ENCODE assay signal across 8 mouse cellular contexts in genomic region chr4:116371676-116372075, GRCm38 (mm10).
DNase-seq lines count a peak whose midpoint lies in the region; ATAC-seq and TF ChIP-seq lines count a peak whose summit lies in the region.
"Had no signal": no experiment of that assay in that cellular context is flagged by ENCODE, and none has a peak within 500 bp of the region (broad histone marks: within the 10 kb centered on the region; RNA-seq: fewer than 3 reads in every experiment).

No protein-coding gene starts in this region.

- 0 out of 2 replicates have a peak, but pooled peaks cover 2% of the 10 kb centered on the region for H3K36me3 ChIP-seq in midbrain, embryonic 16.5 days (ENCODE audit: control insufficient read depth, insufficient read depth, low read length)
- H3K36me3 ChIP-seq in midbrain, embryonic 11.5 days (ENCODE audit: control insufficient read depth, insufficient read depth, low read length) = no peaks in the 10 kb centered on the region; the same call in 1 of the 2 replicates
- H3K36me3 ChIP-seq in heart, embryonic 13.5 days = peaks cover 8% of the 10 kb centered on the region; the same call in 1 of the 2 replicates
- no peaks in the 10 kb centered on the region for H3K36me3 ChIP-seq in stomach, postnatal 0 days (ENCODE audit: control insufficient read depth, insufficient read depth, low read length)
- H3K36me3 ChIP-seq: neural tube, embryonic 12.5 days had no signal

- H3K4me2 ChIP-seq in midbrain, embryonic 16.5 days (ENCODE audit: low read length) = no peak overlapping the region
- no peak overlapping the region for H3K4me2 ChIP-seq in midbrain, embryonic 11.5 days
- peak overlapping the region; percentile 53 for H3K4me2 ChIP-seq in heart, embryonic 13.5 days
- H3K4me2 ChIP-seq in stomach, postnatal 0 days (replicated peaks; ENCODE audit: low read depth) = no peak overlapping the region
- H3K4me2 ChIP-seq: neural tube, embryonic 12.5 days had no signal

- no peak for TF ChIP-seq CTCF in left cerebral cortex, adult 2 months (IDR thresholded peaks at IDR 0.05)
- no peak for TF ChIP-seq CTCF in stomach, postnatal 0 days (IDR thresholded peaks at IDR 0.05; ENCODE audit: low read depth)

- 48% methylated on average over 1 of the region's 1 CpGs for WGBS in midbrain, embryonic 16.5 days
- WGBS in midbrain, embryonic 11.5 days = 83% methylated on average over 1 of the region's 1 CpGs
- 26% methylated on average over 1 of the region's 1 CpGs for WGBS in heart, embryonic 13.5 days
- 39% methylated on average over 1 of the region's 1 CpGs for WGBS in stomach, postnatal 0 days

- H3K27ac ChIP-seq in midbrain, embryonic 16.5 days (ENCODE audit: low read length) = no peak overlapping the region
- H3K27ac ChIP-seq in midbrain, embryonic 11.5 days (ENCODE audit: low read depth, low read length) = no peak overlapping the region
- peak overlapping the region; percentile 91 for H3K27ac ChIP-seq in heart, embryonic 13.5 days (replicated peaks)
- H3K27ac ChIP-seq in left cerebral cortex, adult 2 months = no peak overlapping the region
- no peak overlapping the region for H3K27ac ChIP-seq in stomach, postnatal 0 days (replicated peaks)
- H3K27ac ChIP-seq: neural tube, embryonic 12.5 days had no signal

- no peak for DNase-seq in midbrain, embryonic 11.5 days (ENCODE audit: low spot score, missing footprints)
- peak; percentile 65 to 67 for DNase-seq in cerebellum, postnatal 14 days
- DNase-seq in left cerebral cortex, adult 2 months (ENCODE audit: extremely low spot score in 1 of 2, low spot score in 2 of 2) = peak; percentile 24 to 44
- DNase-seq in stomach, postnatal 0 days (ENCODE audit: low spot score) = peak; percentile 33
- no peak for DNase-seq in spleen, postnatal 10 days (ENCODE audit: low spot score in 2 of 2)

- H3K9me3 ChIP-seq in midbrain, embryonic 16.5 days (replicated peaks; ENCODE audit: control insufficient read depth, low read length, poor library complexity, severe bottlenecking) = no peaks in the 10 kb centered on the region
- no peaks in the 10 kb centered on the region for H3K9me3 ChIP-seq in midbrain, embryonic 11.5 days (ENCODE audit: control insufficient read depth, low read length)
- H3K9me3 ChIP-seq in heart, embryonic 13.5 days = no peaks in the 10 kb centered on the region
- no peaks in the 10 kb centered on the region for H3K9me3 ChIP-seq in stomach, postnatal 0 days (ENCODE audit: control insufficient read depth, low read length)
- H3K9me3 ChIP-seq: neural tube, embryonic 12.5 days had no signal

- peak; percentile 42; the same call in 1 of the 2 replicates for ATAC-seq in midbrain, embryonic 16.5 days
- ATAC-seq in midbrain, embryonic 11.5 days (ENCODE audit: low FRiP score) = no peak
- ATAC-seq in heart, embryonic 13.5 days (ENCODE audit: extremely low read depth, insufficient number of reproducible peaks, low FRiP score, low TSS enrichment) = no peak; the same call in 1 of the 2 replicates
- no peak for ATAC-seq in stomach, postnatal 0 days (ENCODE audit: low FRiP score, low TSS enrichment)

- intact Hi-C loops in left cerebral cortex, adult 2 months (cut with DNase I) = no loop called here

- peaks cover 3% of the 10 kb centered on the region; the same call in 1 of the 2 replicates for H3K4me1 ChIP-seq in midbrain, embryonic 16.5 days (ENCODE audit: control insufficient read depth, insufficient read depth, low read length)
- H3K4me1 ChIP-seq in midbrain, embryonic 11.5 days (ENCODE audit: control insufficient read depth, insufficient read depth, low read length) = no peaks in the 10 kb centered on the region
- H3K4me1 ChIP-seq in heart, embryonic 13.5 days = peaks cover 13% of the 10 kb centered on the region
- H3K4me1 ChIP-seq in stomach, postnatal 0 days (replicated peaks; ENCODE audit: control insufficient read depth, insufficient read depth) = no peaks in the 10 kb centered on the region
- H3K4me1 ChIP-seq: neural tube, embryonic 12.5 days had no signal

- no peaks in the 10 kb centered on the region for H3K27me3 ChIP-seq in midbrain, embryonic 16.5 days (ENCODE audit: control insufficient read depth, insufficient read depth, low read depth, low read length)
- H3K27me3 ChIP-seq in midbrain, embryonic 11.5 days (ENCODE audit: control insufficient read depth, insufficient read depth, low read length) = no peaks in the 10 kb centered on the region
- no peaks in the 10 kb centered on the region for H3K27me3 ChIP-seq in heart, embryonic 13.5 days (replicated peaks)
- no peaks in the 10 kb centered on the region for H3K27me3 ChIP-seq in stomach, postnatal 0 days (ENCODE audit: control insufficient read depth, insufficient read depth, low read length)
- H3K27me3 ChIP-seq: neural tube, embryonic 12.5 days had no signal

- TF ChIP-seq EP300 in stomach, postnatal 0 days (optimal IDR thresholded peaks at IDR 0.05) = no peak

- no peak overlapping the region for H3K4me3 ChIP-seq in midbrain, embryonic 16.5 days (ENCODE audit: low read depth, low read length)
- no peak overlapping the region for H3K4me3 ChIP-seq in midbrain, embryonic 11.5 days (ENCODE audit: low read depth, low read length)
- H3K4me3 ChIP-seq in heart, embryonic 13.5 days = peak overlapping the region; percentile 32
- H3K4me3 ChIP-seq in left cerebral cortex, adult 2 months = no peak overlapping the region
- no peak overlapping the region for H3K4me3 ChIP-seq in stomach, postnatal 0 days (ENCODE audit: low read depth, low read length)
- H3K4me3 ChIP-seq: neural tube, embryonic 12.5 days had no signal

- no peak overlapping the region for H3K9ac ChIP-seq in midbrain, embryonic 16.5 days (ENCODE audit: low read depth, low read length)
- H3K9ac ChIP-seq in midbrain, embryonic 11.5 days (ENCODE audit: low read length) = no peak overlapping the region
- H3K9ac ChIP-seq in heart, embryonic 13.5 days = peak overlapping the region; percentile 73
- no peak overlapping the region for H3K9ac ChIP-seq in stomach, postnatal 0 days (ENCODE audit: low read length)
- H3K9ac ChIP-seq: neural tube, embryonic 12.5 days had no signal

Comparison
In these comparisons a context has a peak if more than half of its experiments do, and no peak if none do; other contexts are left out.
1. DNase-seq: peak in cerebellum, postnatal 14 days (2 of 2), left cerebral cortex, adult 2 months (2 of 2) and stomach, postnatal 0 days (single experiment); none in midbrain, embryonic 11.5 days (single experiment) and spleen, postnatal 10 days (0 of 2).